ENCODE assay signal across 8 mouse cellular contexts in genomic region chr1:132121236-132121635, GRCm38 (mm10). TPM values are rescaled to one million over a fixed set of nuclear protein-coding genes. Genes with fewer than 3 reads are reported as not detected.
DNase-seq lines count a peak whose midpoint lies in the region; ATAC-seq and TF ChIP-seq lines count a peak whose summit lies in the region.

No protein-coding gene starts in this region.

- no peak overlapping the region for H3K4me3 ChIP-seq in intestine, embryonic 14.5 days (ENCODE audit: low read depth, low read length)
- no peak overlapping the region for H3K4me3 ChIP-seq in intestine, embryonic 16.5 days (ENCODE audit: low read length)
- H3K4me3 ChIP-seq in limb, embryonic 14.5 days (replicated peaks; ENCODE audit: low read length) = no peak overlapping the region
- no peak overlapping the region for H3K4me3 ChIP-seq in stomach, postnatal 0 days (ENCODE audit: low read depth, low read length)

- ATAC-seq in intestine, embryonic 14.5 days (replicated peaks; ENCODE audit: low FRiP score, low TSS enrichment, low read depth) = 0 out of 2 replicates have a peak, but pooled peaks have one; percentile 10
- no peak for ATAC-seq in intestine, embryonic 16.5 days
- no peak; the same call in 1 of the 2 replicates for ATAC-seq in limb, embryonic 14.5 days (ENCODE audit: low FRiP score, low read depth)
- no peak for ATAC-seq in stomach, postnatal 0 days (ENCODE audit: low FRiP score, low TSS enrichment)

- H3K36me3 ChIP-seq in intestine, embryonic 14.5 days (ENCODE audit: control insufficient read depth, insufficient read depth, low read length) = 0 out of 2 replicates have a peak, but pooled peaks cover 3% of the 10 kb centered on the region
- no peaks in the 10 kb centered on the region for H3K36me3 ChIP-seq in intestine, embryonic 16.5 days (ENCODE audit: control insufficient read depth, insufficient read depth, low read length)
- no peaks in the 10 kb centered on the region for H3K36me3 ChIP-seq in limb, embryonic 14.5 days (ENCODE audit: control insufficient read depth, insufficient read depth, low read length)
- H3K36me3 ChIP-seq in stomach, postnatal 0 days (ENCODE audit: control insufficient read depth, insufficient read depth, low read length) = no peaks in the 10 kb centered on the region

- H3K27me3 ChIP-seq in intestine, embryonic 14.5 days (replicated peaks; ENCODE audit: control insufficient read depth, insufficient read depth, low read length) = no peaks in the 10 kb centered on the region
- no peaks in the 10 kb centered on the region for H3K27me3 ChIP-seq in intestine, embryonic 16.5 days (replicated peaks; ENCODE audit: control insufficient read depth, insufficient read depth, low read length)
- H3K27me3 ChIP-seq in limb, embryonic 14.5 days (ENCODE audit: control insufficient read depth, insufficient read depth, low read length) = no peaks in the 10 kb centered on the region
- H3K27me3 ChIP-seq in stomach, postnatal 0 days (ENCODE audit: control insufficient read depth, insufficient read depth, low read length) = no peaks in the 10 kb centered on the region

- intact Hi-C loops in gastrocnemius, postnatal 14 days (cut with DNase I; ENCODE audit: low total_unique reads) = loop anchor here (1.0 to 5.0 kb wide), 3 partner anchors 34 to 181 kb away; no protein-coding TSS in a partner anchor

- no peaks in the 10 kb centered on the region for H3K9me3 ChIP-seq in intestine, embryonic 14.5 days (ENCODE audit: control insufficient read depth, low read length)
- H3K9me3 ChIP-seq in intestine, embryonic 16.5 days (ENCODE audit: control insufficient read depth, low read length) = no peaks in the 10 kb centered on the region
- no peaks in the 10 kb centered on the region for H3K9me3 ChIP-seq in limb, embryonic 14.5 days (ENCODE audit: control insufficient read depth, low read length)
- no peaks in the 10 kb centered on the region for H3K9me3 ChIP-seq in stomach, postnatal 0 days (ENCODE audit: control insufficient read depth, low read length)

- no peak overlapping the region for H3K9ac ChIP-seq in intestine, embryonic 14.5 days (ENCODE audit: low read length)
- H3K9ac ChIP-seq in intestine, embryonic 16.5 days (ENCODE audit: low read depth, low read length) = no peak overlapping the region
- no peak overlapping the region for H3K9ac ChIP-seq in limb, embryonic 14.5 days (ENCODE audit: low read depth, low read length, severe bottlenecking)
- H3K9ac ChIP-seq in stomach, postnatal 0 days (ENCODE audit: low read length) = no peak overlapping the region

- peak; percentile 96 for DNase-seq in intestine, embryonic 14.5 days (ENCODE audit: low spot score)
- DNase-seq in cerebellum, postnatal 4 days (ENCODE audit: low spot score in 2 of 2) = peak; percentile 82 to 91
- DNase-seq in gastrocnemius, postnatal 14 days = peak; percentile 85
- DNase-seq in kidney, adult 9 months = peak; percentile 89
- DNase-seq in limb, embryonic 14.5 days (ENCODE audit: low spot score) = peak; percentile 93
- peak; percentile 92 for DNase-seq in neural tube, embryonic 10.5 days (ENCODE audit: extremely low spot score, low spot score)
- peak; percentile 87 for DNase-seq in stomach, postnatal 0 days (ENCODE audit: low spot score)

- TF ChIP-seq CTCF in stomach, postnatal 0 days (IDR thresholded peaks at IDR 0.05; ENCODE audit: low read depth) = peak; percentile 93

- H3K4me2 ChIP-seq in intestine, embryonic 14.5 days (ENCODE audit: low read length) = no peak overlapping the region
- no peak overlapping the region for H3K4me2 ChIP-seq in intestine, embryonic 16.5 days (ENCODE audit: low read depth, low read length)
- no peak overlapping the region for H3K4me2 ChIP-seq in limb, embryonic 14.5 days (replicated peaks; ENCODE audit: low read depth, low read length, severe bottlenecking)
- no peak overlapping the region for H3K4me2 ChIP-seq in stomach, postnatal 0 days (replicated peaks; ENCODE audit: low read depth)

- TF ChIP-seq EP300 in stomach, postnatal 0 days (optimal IDR thresholded peaks at IDR 0.05) = no peak

- no peak for TF ChIP-seq POLR2A in limb, embryonic 14.5 days (IDR thresholded peaks at IDR 0.05; ENCODE audit: borderline replicate concordance, extremely low read depth, insufficient read depth, insufficient read length)

- no peak overlapping the region for H3K27ac ChIP-seq in intestine, embryonic 14.5 days (ENCODE audit: low read depth)
- H3K27ac ChIP-seq in intestine, embryonic 16.5 days (ENCODE audit: low read length) = no peak overlapping the region
- H3K27ac ChIP-seq in limb, embryonic 14.5 days (replicated peaks; ENCODE audit: low read depth, low read length) = no peak overlapping the region
- H3K27ac ChIP-seq in stomach, postnatal 0 days (replicated peaks) = no peak overlapping the region

- H3K4me1 ChIP-seq in intestine, embryonic 14.5 days (replicated peaks; ENCODE audit: control insufficient read depth, insufficient read depth, low read length) = peaks cover 11% of the 10 kb centered on the region
- H3K4me1 ChIP-seq in intestine, embryonic 16.5 days (ENCODE audit: control insufficient read depth, insufficient read depth, low read length) = peaks cover 12% of the 10 kb centered on the region
- no peaks in the 10 kb centered on the region for H3K4me1 ChIP-seq in limb, embryonic 14.5 days (ENCODE audit: control insufficient read depth, insufficient read depth, low read length)
- no peaks in the 10 kb centered on the region for H3K4me1 ChIP-seq in stomach, postnatal 0 days (replicated peaks; ENCODE audit: control insufficient read depth, insufficient read depth)

- WGBS in intestine, embryonic 14.5 days = 23% methylated on average over 6 of the region's 6 CpGs
- WGBS in intestine, embryonic 16.5 days = 27% methylated on average over 6 of the region's 6 CpGs
- WGBS in limb, embryonic 14.5 days = 26% methylated on average over 6 of the region's 6 CpGs
- 10% methylated on average over 6 of the region's 6 CpGs for WGBS in stomach, postnatal 0 days

RNA-seq across cellular contexts. Expression of gene Cdk18, which starts 18.2 kb away (rescaled TPM):
- polyA plus RNA-seq in intestine, embryonic 14.5 days (2014; fragmentation: Nextera tagmentation; extraction: Ambion mirVana) = 7.6 and 7.7 TPM in 2 replicates
- 16.9 and 20.2 TPM in 2 replicates for polyA plus RNA-seq in intestine, embryonic 16.5 days (2015; fragmentation: Nextera tagmentation; extraction: Ambion mirVana)
- 1 to 10 TPM in 1 of 2 experiments, under 1 TPM in 1; 0.92 to 1.6 TPM for total RNA-seq in gastrocnemius, postnatal 14 days (2021)
- polyA plus RNA-seq in limb, embryonic 14.5 days (2012; rRNA removed) = 8.5 and 9.2 TPM in 2 replicates
- 2.5 and 3.7 TPM in 2 replicates for polyA plus RNA-seq in limb, embryonic 14.5 days (2014; fragmentation: Nextera tagmentation; extraction: Ambion mirVana)
- 9.7 and 14.5 TPM in 2 replicates for polyA plus RNA-seq in stomach, postnatal 0 days (2015; fragmentation: Nextera tagmentation; extraction: Ambion mirVana)

RNA-seq across cellular contexts. Expression of gene Mfsd4a, which starts 53.4 kb away (rescaled TPM):
- 13.4 TPM in 2 replicates for polyA plus RNA-seq in intestine, embryonic 14.5 days (2014; fragmentation: Nextera tagmentation; extraction: Ambion mirVana)
- polyA plus RNA-seq in intestine, embryonic 16.5 days (2015; fragmentation: Nextera tagmentation; extraction: Ambion mirVana) = 8.7 and 10.1 TPM in 2 replicates
- total RNA-seq in gastrocnemius, postnatal 14 days (2021) = 1 to 10 TPM; 2.0 to 2.2 TPM
- 1.1 and 1.3 TPM in 2 replicates for polyA plus RNA-seq in limb, embryonic 14.5 days (2012; rRNA removed)
- polyA plus RNA-seq in limb, embryonic 14.5 days (2014; fragmentation: Nextera tagmentation; extraction: Ambion mirVana) = 12.3 and 15.3 TPM in 2 replicates
- polyA plus RNA-seq in stomach, postnatal 0 days (2015; fragmentation: Nextera tagmentation; extraction: Ambion mirVana) = 16.7 TPM in 2 replicates
